Mouse (Mus musculus) hindbrain, embryonic 12.5 days (tissue): ENCODE data around the gene Nptx2. TPM values are rescaled to one million over a fixed set of nuclear protein-coding genes. Genes with fewer than 3 reads are reported as not detected.

Experiments used
- ATAC-seq: fragments of 200-750 bp; cut with Nextera tagmentation; 2 replicates; pipeline ENCODE4 v1.8.0; 2017; ENCODE audit warnings: moderate TSS enrichment; ENCODE audit not compliant: low FRiP score
- H3K27ac ChIP-seq: fragments of 300-500 bp; sonication (generic); 2 replicates; pipeline ENCODE4 v1.5.1; 2016; ENCODE audit warnings: mild to moderate bottlenecking
- H3K27me3 ChIP-seq: fragments of 300-500 bp; sonication (generic); 2 replicates; pipeline ENCODE4 v1.6.1; 2016; ENCODE audit warnings: mild to moderate bottlenecking
- H3K36me3 ChIP-seq: fragments of 300-500 bp; sonication (generic); 2 replicates; pipeline ENCODE4 v1.6.1; 2016; ENCODE audit warnings: mild to moderate bottlenecking
- H3K4me1 ChIP-seq: fragments of 300-500 bp; sonication (generic); 2 replicates; pipeline ENCODE4 v1.6.1; 2016
- H3K4me2 ChIP-seq: fragments of 300-500 bp; sonication (generic); replicated peaks from 2 replicates; pipeline ENCODE4 v1.6.1; 2016; ENCODE audit warnings: mild to moderate bottlenecking
- H3K4me3 ChIP-seq: fragments of 300-500 bp; sonication (generic); 2 replicates; pipeline ENCODE4 v1.5.1; 2016; ENCODE audit warnings: mild to moderate bottlenecking
- H3K9ac ChIP-seq: fragments of 300-500 bp; sonication (generic); 2 replicates; pipeline ENCODE4 v1.6.1; 2016; ENCODE audit warnings: mild to moderate bottlenecking, moderate library complexity
- H3K9me3 ChIP-seq: fragments of 300-500 bp; sonication (generic); replicated peaks from 2 replicates; pipeline ENCODE4 v1.6.1; 2016; ENCODE audit warnings: mild to moderate bottlenecking
- WGBS: fragments of 180-500 bp; shearing (Covaris S2); methylation state at CpG from one replicate; pipeline ENCODE4 v1.1.7; 2016; 5-methylcytosine and 5-hydroxymethylcytosine counted together
- polyA plus RNA-seq: library from polyadenylated mRNA; unstranded; fragments of >200 nt; fragmentation: Nextera tagmentation; extraction: Ambion mirVana; gene quantifications from 2 replicates; pipeline ENCODE4 v1.2.1, GENCODE M21; 2016

Gene Nptx2
- polyA plus RNA-seq, 1 experiment from 2014 or later = 1.7 TPM

GRCm38 (mm10) chr5:144594796-144595195 lies 49.1 kb downstream of the Nptx2 start:
- Histone ChIP-seq H3K27ac (no peak overlapping the region), H3K4me2 (no peak overlapping the region), H3K4me1 (peaks cover 9% of the 10 kb centered on the region), H3K4me3 (no peak overlapping the region), H3K27me3 (no peaks in the 10 kb centered on the region), H3K9ac (no peak overlapping the region), H3K36me3 (no peaks in the 10 kb centered on the region), H3K9me3 (peaks cover 9% of the 10 kb centered on the region)
- WGBS = 92% methylated on average over 9 of the region's 9 CpGs
- ATAC-seq = no peak

Other genes with a start within 250 kb of the Nptx2 start
- 5.0 and 5.6 TPM in 2 replicates for gene Baiap2l1, start 187.8 kb upstream of the Nptx2 start, polyA plus RNA-seq
- gene Tmem130, start 215.9 kb downstream of the Nptx2 start, polyA plus RNA-seq = 73.4 and 73.8 TPM in 2 replicates
- 92.5 and 94.5 TPM in 2 replicates for gene Trrap, start 221.8 kb downstream of the Nptx2 start, polyA plus RNA-seq